Mouse (Mus musculus) heart, embryonic 14.5 days (tissue): ENCODE results near the gene Mgam. TPM values are rescaled to one million over a fixed set of nuclear protein-coding genes. Genes with fewer than 3 reads are reported as not detected.
"Not testable (repeated sequence)": the region's sequence is repeated elsewhere in the genome, so short reads cannot be mapped to it uniquely, and the experiment has no call there.

Experiments
- ATAC-seq: fragments of 200-750 bp; cut with Nextera tagmentation; 2 replicates; pipeline ENCODE4 v1.8.0; 2017; ENCODE audit warnings: low read depth, moderate TSS enrichment; ENCODE audit not compliant: insufficient number of reproducible peaks, insufficient read depth, low FRiP score
- H3K27ac ChIP-seq, 2 experiments: fragments of 200-500 bp in 1 of 2; fragments of 300-500 bp in 1 of 2; sonication (generic) in 1 of 2; replicated peaks in 1 of 2; 2 replicates each; pipeline ENCODE4 v1.5.1; 2012 to 2014; ENCODE audit warnings: low read depth in 2 of 2, low read length in 2 of 2, control low read depth in 1 of 2, mild to moderate bottlenecking in 1 of 2, mixed read lengths in 1 of 2; ENCODE audit not compliant: control insufficient read depth in 1 of 2, insufficient read depth in 1 of 2
- H3K27me3 ChIP-seq: fragments of 300-500 bp; sonication (generic); 2 replicates; pipeline ENCODE4 v1.6.1; 2014; ENCODE audit warnings: mild to moderate bottlenecking, low read length, control low read depth; ENCODE audit not compliant: control insufficient read depth, insufficient read depth
- H3K36me3 ChIP-seq: fragments of 300-500 bp; sonication (generic); 2 replicates; pipeline ENCODE4 v1.6.1; 2014; ENCODE audit warnings: mild to moderate bottlenecking, control low read depth, low read length, mixed read lengths; ENCODE audit not compliant: control insufficient read depth, insufficient read depth
- H3K4me1 ChIP-seq, 2 experiments: fragments of 200-500 bp in 1 of 2; fragments of 300-500 bp in 1 of 2; sonication (generic) in 1 of 2; 2 replicates each; pipeline ENCODE4 v1.6.1; 2012 to 2014; ENCODE audit warnings: low read length in 2 of 2, control low read depth in 1 of 2, mixed read lengths in 1 of 2; ENCODE audit not compliant: control insufficient read depth in 2 of 2, insufficient read depth in 2 of 2
- H3K4me2 ChIP-seq: fragments of 300-500 bp; sonication (generic); 2 replicates; pipeline ENCODE4 v1.6.1; 2014; ENCODE audit warnings: mild to moderate bottlenecking, low read length
- H3K4me3 ChIP-seq, 2 experiments: fragments of 200-500 bp in 1 of 2; fragments of 300-500 bp in 1 of 2; sonication (generic) in 1 of 2; 2 replicates each; pipeline ENCODE4 v1.5.1; 2012 to 2014; ENCODE audit warnings: low read length in 2 of 2, mild to moderate bottlenecking in 2 of 2, control low read depth in 1 of 2, low read depth in 1 of 2, moderate library complexity in 1 of 2; ENCODE audit not compliant: control insufficient read depth in 1 of 2, insufficient read depth in 1 of 2
- H3K9ac ChIP-seq: fragments of 300-500 bp; sonication (generic); 2 replicates; pipeline ENCODE4 v1.6.1; 2014; ENCODE audit warnings: mild to moderate bottlenecking, low read length
- H3K9me3 ChIP-seq: fragments of 300-500 bp; sonication (generic); 2 replicates; pipeline ENCODE4 v1.6.1; 2016; ENCODE audit warnings: low read length, control low read depth; ENCODE audit not compliant: control insufficient read depth
- WGBS: fragments of 180-500 bp; shearing (Covaris S2); extraction: QIAGEN DNeasy Blood & Tissue Kit; methylation state at CpG from one replicate; pipeline ENCODE4 v1.1.7; 2014; 5-methylcytosine and 5-hydroxymethylcytosine counted together
- polyA plus RNA-seq: library from polyadenylated mRNA; unstranded; fragments of >200 nt; fragmentation: Nextera tagmentation; extraction: Ambion mirVana; gene quantifications from 2 replicates; pipeline ENCODE4 v1.2.1, GENCODE M21; 2014

Gene Mgam
- polyA plus RNA-seq, 1 experiment from 2014 or later: 0.11 TPM

DNA sequence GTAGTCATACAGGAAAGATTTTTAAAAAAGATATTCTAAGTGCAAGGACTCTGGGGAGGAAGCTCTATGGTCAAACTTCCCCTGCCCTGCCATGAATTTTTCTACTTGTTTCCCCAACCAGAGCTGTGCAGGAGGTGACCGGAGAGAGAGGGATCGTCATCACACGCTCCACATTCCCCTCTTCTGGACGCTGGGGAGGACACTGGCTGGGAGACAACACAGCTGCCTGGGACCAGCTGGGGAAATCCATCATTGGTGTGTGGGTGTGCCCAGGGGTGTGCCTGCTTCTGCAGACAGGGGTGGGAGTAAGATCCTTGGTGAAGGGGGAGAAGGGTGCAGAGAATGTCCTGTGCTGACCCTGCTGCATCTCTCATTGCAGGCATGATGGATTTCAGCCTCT is 99.9 kb downstream of the Mgam start:
- not testable (repeated sequence) for H3K36me3 ChIP-seq, H3K27me3 ChIP-seq, H3K27ac ChIP-seq, H3K4me1 ChIP-seq, H3K9me3 ChIP-seq, H3K4me2 ChIP-seq, H3K4me3 ChIP-seq, H3K9ac ChIP-seq, ATAC-seq
- 74% methylated on average over 4 of the region's 4 CpGs for WGBS

DNA sequence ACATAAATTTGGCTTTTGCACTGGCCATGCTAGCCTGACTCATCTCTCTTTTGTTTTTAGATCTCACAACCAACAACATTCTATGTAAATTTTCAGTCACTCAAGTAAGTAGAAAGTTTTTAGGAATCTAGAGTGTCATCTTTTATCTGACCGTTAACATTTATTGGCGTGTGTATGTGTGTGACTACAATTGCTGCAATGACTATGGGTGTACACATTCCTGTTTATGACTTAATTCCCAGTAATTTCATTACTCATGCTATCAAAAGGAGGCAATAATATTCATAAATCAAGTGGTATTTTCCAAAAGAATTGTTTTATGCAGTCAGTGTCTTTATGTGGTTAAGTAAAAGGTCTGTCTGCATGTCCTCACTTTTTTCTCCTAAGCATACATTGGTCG is 110.9 kb downstream of the Mgam start:
- no peaks in the 10 kb centered on the region for H3K36me3 ChIP-seq
- ATAC-seq: no peak
- no peak overlapping the region for H3K27ac ChIP-seq
- no peaks in the 10 kb centered on the region for H3K27me3 ChIP-seq
- no peaks in the 10 kb centered on the region for H3K4me1 ChIP-seq
- no peak overlapping the region for H3K4me2 ChIP-seq
- H3K9me3 ChIP-seq: no peaks in the 10 kb centered on the region
- WGBS: 78% methylated on average over 3 of the region's 3 CpGs
- H3K9ac ChIP-seq: no peak overlapping the region
- H3K4me3 ChIP-seq: no peak overlapping the region

DNA sequence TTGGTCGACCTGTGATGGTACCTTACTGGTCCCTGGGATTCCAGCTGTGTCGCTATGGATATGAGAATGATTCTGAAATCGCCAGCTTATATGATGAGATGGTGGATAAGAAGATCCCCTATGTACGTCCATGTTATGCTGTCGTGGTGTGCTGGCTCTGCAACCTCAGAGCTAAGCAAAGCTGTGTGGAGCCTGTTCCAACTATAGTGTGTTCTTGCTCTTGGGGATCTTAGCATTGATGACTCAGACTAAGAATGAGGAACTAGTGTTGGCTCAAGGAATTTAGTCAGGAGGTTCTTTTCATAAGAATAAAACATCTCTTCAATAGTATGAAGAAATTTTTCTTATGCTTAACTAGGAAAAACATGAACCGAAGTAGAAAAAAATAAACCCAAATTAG is 120.4 kb downstream of the Mgam start:
- not testable (repeated sequence) for H3K27ac ChIP-seq, ATAC-seq, H3K4me2 ChIP-seq, H3K9ac ChIP-seq, H3K4me1 ChIP-seq, H3K27me3 ChIP-seq, H3K9me3 ChIP-seq, H3K36me3 ChIP-seq, H3K4me3 ChIP-seq
- WGBS: 68% methylated on average over 6 of the region's 6 CpGs

DNA sequence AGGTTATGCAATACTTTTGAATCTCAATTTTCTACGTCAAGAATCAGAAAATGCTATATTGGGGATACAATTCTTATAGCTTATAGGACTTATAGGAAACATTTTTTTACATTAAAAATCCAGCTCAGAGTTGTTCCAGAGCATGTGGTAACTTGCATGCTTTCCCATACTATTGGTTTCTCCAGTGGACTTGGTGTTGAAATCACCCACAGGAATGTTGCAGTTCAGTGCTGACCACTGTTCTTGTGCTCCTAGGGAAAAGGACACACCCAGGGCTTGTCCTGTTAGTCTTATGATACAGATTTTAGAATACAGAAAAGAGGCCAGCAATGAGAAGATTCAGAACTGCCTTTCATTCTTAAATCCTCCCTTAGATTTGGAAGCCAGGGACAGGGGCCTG is 127.3 kb downstream of the Mgam start:
- Histone ChIP-seq H3K36me3 (no peaks in the 10 kb centered on the region), H3K9ac (no peak overlapping the region), H3K27ac (no peak overlapping the region), H3K4me3 (no peak overlapping the region), H3K4me1 (no peaks in the 10 kb centered on the region), H3K4me2 (no peak overlapping the region), H3K9me3 (no peaks in the 10 kb centered on the region), H3K27me3 (no peaks in the 10 kb centered on the region)
- no peak for ATAC-seq
- 81% methylated on average over 1 of the region's 1 CpGs for WGBS

DNA sequence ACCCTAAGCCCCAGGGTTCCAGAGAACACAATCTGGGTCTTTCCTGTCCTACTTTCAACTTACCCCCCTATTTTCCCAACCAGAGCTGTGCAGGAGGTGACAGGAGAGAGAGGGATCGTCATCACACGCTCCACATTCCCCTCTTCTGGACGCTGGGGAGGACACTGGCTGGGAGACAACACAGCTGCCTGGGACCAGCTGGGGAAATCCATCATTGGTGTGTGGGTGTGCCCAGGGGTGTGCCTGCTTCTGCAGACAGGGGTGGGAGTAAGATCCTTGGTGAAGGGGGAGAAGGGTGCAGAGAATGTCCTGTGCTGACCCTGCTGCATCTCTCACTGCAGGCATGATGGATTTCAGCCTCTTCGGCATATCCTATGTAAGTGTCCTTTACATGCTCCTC is 128.7 kb downstream of the Mgam start:
- H3K9ac ChIP-seq, H3K27me3 ChIP-seq, H3K27ac ChIP-seq, ATAC-seq, H3K9me3 ChIP-seq, H3K4me3 ChIP-seq, H3K4me2 ChIP-seq, H3K36me3 ChIP-seq, H3K4me1 ChIP-seq: not testable (repeated sequence)
- WGBS: 43% methylated on average over 2 of the region's 4 CpGs

DNA sequence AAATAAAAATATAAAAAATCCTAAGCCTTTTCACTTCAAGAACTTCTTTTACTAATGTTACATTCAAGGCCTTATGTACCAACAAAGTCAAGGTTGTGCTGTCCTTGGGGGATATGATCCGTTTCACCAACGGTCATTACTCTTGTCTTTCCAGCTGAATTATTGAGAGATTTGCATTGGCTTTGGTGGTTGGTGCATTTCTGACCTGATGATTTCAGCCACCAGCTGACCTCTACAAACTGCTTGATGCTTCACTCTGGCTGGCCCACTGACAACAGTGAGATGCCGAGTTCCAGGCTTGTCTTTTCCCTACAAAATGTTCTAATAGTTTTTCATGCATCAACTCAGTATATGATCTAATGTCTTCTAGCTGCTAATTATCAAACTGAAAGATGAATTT is 146.0 kb downstream of the Mgam start:
- no peaks in the 10 kb centered on the region for H3K9me3 ChIP-seq
- no peak overlapping the region for H3K9ac ChIP-seq
- no peak for ATAC-seq
- no peak overlapping the region for H3K4me3 ChIP-seq
- H3K36me3 ChIP-seq: no peaks in the 10 kb centered on the region
- H3K4me2 ChIP-seq: no peak overlapping the region
- no peaks in the 10 kb centered on the region for H3K4me1 ChIP-seq
- WGBS: 83% methylated on average over 3 of the region's 3 CpGs
- no peak overlapping the region for H3K27ac ChIP-seq
- H3K27me3 ChIP-seq: no peaks in the 10 kb centered on the region

DNA sequence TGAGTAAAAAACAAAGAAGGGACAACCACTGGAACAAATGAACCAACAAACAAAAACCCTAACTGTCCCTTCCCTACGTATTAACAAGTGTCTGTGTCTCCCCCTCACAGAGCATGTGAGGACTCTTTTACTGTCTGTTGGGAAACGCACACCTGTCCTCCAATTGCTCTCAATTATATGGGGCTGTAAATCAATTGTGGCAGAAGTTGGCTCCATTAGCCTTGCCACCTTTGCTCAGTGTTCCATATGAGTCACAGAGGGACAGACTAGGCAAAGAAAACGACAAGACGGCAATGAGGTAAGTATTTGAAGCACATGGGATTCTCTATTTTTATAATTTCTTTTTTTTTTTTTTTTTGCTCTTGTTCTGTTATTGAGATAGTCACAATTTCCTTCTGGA is 149.8 kb downstream of the Mgam start:
- H3K9me3 ChIP-seq: no peaks in the 10 kb centered on the region
- no peak for ATAC-seq
- no peak overlapping the region for H3K9ac ChIP-seq
- H3K27me3 ChIP-seq: no peaks in the 10 kb centered on the region
- H3K27ac ChIP-seq: no peak overlapping the region
- 81% methylated on average over 4 of the region's 4 CpGs for WGBS
- no peaks in the 10 kb centered on the region for H3K36me3 ChIP-seq
- H3K4me1 ChIP-seq: no peaks in the 10 kb centered on the region
- H3K4me3 ChIP-seq: no peak overlapping the region
- no peak overlapping the region for H3K4me2 ChIP-seq

DNA sequence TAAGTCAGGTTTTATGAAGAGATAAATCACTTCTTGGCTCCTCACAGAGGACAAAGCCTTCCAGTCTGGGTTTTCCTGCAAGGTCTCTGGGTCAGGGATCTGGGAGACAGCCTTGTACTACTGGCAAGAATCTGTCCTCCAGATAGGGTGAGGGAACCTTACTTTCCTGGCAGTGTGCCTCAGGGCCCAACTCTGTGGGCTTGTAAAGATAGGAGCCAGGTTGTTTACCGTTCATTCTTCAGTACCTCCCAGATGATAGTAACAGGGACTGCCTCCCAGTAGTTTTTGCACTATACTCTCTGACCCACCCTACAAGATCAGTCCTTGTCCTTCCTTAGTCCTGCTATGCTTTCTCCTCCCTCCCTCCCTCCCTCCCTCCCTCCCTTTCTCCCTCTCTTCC is 155.0 kb downstream of the Mgam start:
- no peak overlapping the region for H3K4me3 ChIP-seq
- no peaks in the 10 kb centered on the region for H3K27me3 ChIP-seq
- no peak for ATAC-seq
- no peaks in the 10 kb centered on the region for H3K36me3 ChIP-seq
- WGBS: 20% methylated on average over 1 of the region's 1 CpGs
- no peak overlapping the region for H3K9ac ChIP-seq
- no peaks in the 10 kb centered on the region for H3K4me1 ChIP-seq
- no peaks in the 10 kb centered on the region for H3K9me3 ChIP-seq
- H3K4me2 ChIP-seq: no peak overlapping the region
- no peak overlapping the region for H3K27ac ChIP-seq
